Mouse (Mus musculus) megakaryocyte, embryonic 14.5 days (primary cell): ENCODE data around the gene Uchl1.

ENCODE experiments used
- FLI1 ChIP-seq: IDR thresholded peaks from 2 replicates; pipeline ENCODE4 v1.6.1; 2012; ENCODE audit warnings: low read length, inconsistent platforms, mixed read lengths
- GATA1 ChIP-seq: IDR thresholded peaks from 3 replicates; pipeline ENCODE4 v1.6.1; 2012; ENCODE audit warnings: mixed read lengths, low read length, inconsistent platforms, borderline replicate concordance

- TF ChIP-seq FLI1, result no peak
- TF ChIP-seq GATA1, result no peak
Measured at GRCm38 (mm10) chr5:66723037-66723436, 47.1 kb downstream of the Uchl1 start.
